Mouse (Mus musculus) CD4-positive naive resting alpha-beta T cell, adult 76 days (primary cell): Measurements from ENCODE around the gene Olfr1133. TPM values are rescaled to one million over a fixed set of nuclear protein-coding genes. Genes with fewer than 3 reads are reported as not detected.

Experiments used
- total RNA-seq: library from RNA; stranded (reverse); gene quantifications from one replicate; pipeline ENCODE4 v1.2.4, GENCODE M21; 2023

Olfr1133 gene
- not detected for total RNA-seq

DNA sequence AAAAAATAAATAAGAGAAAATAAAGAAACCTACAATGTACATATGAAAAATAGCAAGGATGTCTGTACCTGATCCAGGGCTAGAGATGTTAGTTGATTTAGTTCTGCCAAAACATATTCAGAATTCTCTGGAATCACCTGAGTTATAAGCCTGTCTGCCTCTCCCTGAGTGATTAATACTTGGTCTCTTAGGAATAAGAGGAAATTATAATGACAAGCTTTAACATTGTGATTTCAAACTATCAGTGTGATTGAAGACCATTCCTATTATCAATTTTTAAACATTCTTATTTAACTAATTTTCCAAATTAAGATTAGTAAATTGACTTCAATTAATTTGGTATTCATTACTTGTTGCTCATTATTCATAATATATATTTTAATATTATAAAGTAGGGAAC, at the start of gene Olfr1133:
Gene Olfr1133 (minus strand): TSS at position 101 of the 400 bp plus-strand sequence.

GRCm38 (mm10) chr2:87693847-87694246, 46.7 kb upstream of the Olfr1133 start, which contains the start of gene Olfr1136:
Gene Olfr1136, minus strand, starts transcription at chr2:87693947.

GRCm38 (mm10) chr2:87673564-87673963, 26.4 kb upstream of the Olfr1133 start, which contains the start of gene Olfr1135:
Gene Olfr1135, minus strand, starts transcription at chr2:87673664.

GRCm38 (mm10) chr2:87658360-87658759, 11.2 kb upstream of the Olfr1133 start, which contains the start of gene Olfr1134:
Gene Olfr1134, minus strand, starts transcription at chr2:87658460.

GRCm38 (mm10) chr2:87637435-87637834, 9.7 kb downstream of the Olfr1133 start, which contains the start of gene Olfr1132:
Gene Olfr1132, minus strand, starts transcription at chr2:87637535.

GRCm38 (mm10) chr2:87626804-87627203, 20.4 kb downstream of the Olfr1133 start, which contains the start of gene Olfr1131:
Gene Olfr1131, plus strand, starts transcription at chr2:87627104.

GRCm38 (mm10) chr2:87605912-87606311, 41.3 kb downstream of the Olfr1133 start, which contains the start of gene Olfr1130:
Gene Olfr1130, plus strand, starts transcription at chr2:87606212.

Other genes with a start within 250 kb of the Olfr1133 start
- not detected for gene Olfr1123, start 230.7 kb downstream of the Olfr1133 start, total RNA-seq
- gene Olfr1124, start 217.1 kb downstream of the Olfr1133 start, total RNA-seq: not detected
- gene Olfr1126, start 193.4 kb downstream of the Olfr1133 start, total RNA-seq: not detected
- not detected for gene Pramel7, start 150.3 kb downstream of the Olfr1133 start, total RNA-seq
- not detected for gene Pramel6, start 140.8 kb downstream of the Olfr1133 start, total RNA-seq
- gene Olfr153, start 115.6 kb downstream of the Olfr1133 start, total RNA-seq: not detected
- not detected for gene Olfr1128, start 101.8 kb downstream of the Olfr1133 start, total RNA-seq
- gene Olfr1129, start 73.5 kb downstream of the Olfr1133 start, total RNA-seq: not detected
- not detected for gene Olfr1130, start 41.2 kb downstream of the Olfr1133 start, total RNA-seq
- gene Olfr1131, start 20.3 kb downstream of the Olfr1133 start, total RNA-seq: not detected
- gene Olfr1132, start 9.8 kb downstream of the Olfr1133 start, total RNA-seq: not detected
- not detected for gene Olfr1134, start 11.1 kb upstream of the Olfr1133 start, total RNA-seq
- not detected for gene Olfr1135, start 26.3 kb upstream of the Olfr1133 start, total RNA-seq
- not detected for gene Olfr1136, start 46.6 kb upstream of the Olfr1133 start, total RNA-seq
- gene Olfr1137, start 65.8 kb upstream of the Olfr1133 start, total RNA-seq: not detected
- not detected for gene Olfr1138, start 92.6 kb upstream of the Olfr1133 start, total RNA-seq
- not detected for gene Olfr1140, start 96.4 kb upstream of the Olfr1133 start, total RNA-seq
- gene Olfr1141, start 106.6 kb upstream of the Olfr1133 start, total RNA-seq: not detected
- not detected for gene Olfr152, start 132.1 kb upstream of the Olfr1133 start, total RNA-seq
- gene Olfr1143, start 153.2 kb upstream of the Olfr1133 start, total RNA-seq: not detected
- gene Olfr1145, start 162.4 kb upstream of the Olfr1133 start, total RNA-seq: not detected
- not detected for gene Olfr1148, start 183.2 kb upstream of the Olfr1133 start, total RNA-seq
- gene Olfr1150-ps1, start 196.6 kb upstream of the Olfr1133 start, total RNA-seq: not detected
- gene Olfr1151, start 208.5 kb upstream of the Olfr1133 start, total RNA-seq: not detected
- not detected for gene Olfr1152, start 219.1 kb upstream of the Olfr1133 start, total RNA-seq
- not detected for gene Olfr1153, start 247.6 kb upstream of the Olfr1133 start, total RNA-seq